Mouse (Mus musculus): Measurements from ENCODE around the gene Il22ra2. TPM values are rescaled to one million over a fixed set of nuclear protein-coding genes. Genes with fewer than 3 reads are reported as not detected.

The Il22ra2 gene
- polyA plus RNA-seq (2015; fragmentation: Nextera tagmentation; extraction: Ambion mirVana), result 0.05 and 0.13 TPM in 2 replicates

GRCm38 (mm10) chr10:19621408-19622048 lies at the start of gene Il22ra2:
Il22ra2 (plus strand) TSS chr10:19621998.

GRCm38 (mm10) chr10:19591641-19592441 lies 30.0 kb upstream of the Il22ra2 start, which contains the start of gene Ifngr1:
Ifngr1 (plus strand) TSS chr10:19591949.

Other genes starting within 250 kb of the Il22ra2 start
- gene Ifngr1, start 30.0 kb upstream of the Il22ra2 start, polyA plus RNA-seq (2015; fragmentation: Nextera tagmentation; extraction: Ambion mirVana), result 74.0 and 92.6 TPM in 2 replicates
- 0.33 and 0.47 TPM in 2 replicates for gene Il20ra, start 90.6 kb downstream of the Il22ra2 start, polyA plus RNA-seq (2015; fragmentation: Nextera tagmentation; extraction: Ambion mirVana)
- 3.0 and 3.8 TPM in 2 replicates for gene Slc35d3, start 229.5 kb downstream of the Il22ra2 start, polyA plus RNA-seq (2015; fragmentation: Nextera tagmentation; extraction: Ambion mirVana)

All from spleen, postnatal 0 days (tissue).